Mouse (Mus musculus): ENCODE measurements around the gene Vezt. TPM values are rescaled to one million over a fixed set of nuclear protein-coding genes. Genes with fewer than 3 reads are reported as not detected.

Gene Vezt
- total and polyA plus RNA-seq, 3 experiments: 9.5 to 13.5 TPM; not detected in 1

GRCm38 (mm10) chr10:94036375-94036758 is 750 bp upstream of the Vezt start:
- peaks cover 10 to 11% of the 10 kb centered on the region in 2 experiments for H3K4me1 ChIP-seq (ENCODE audit: control insufficient read depth in 1 of 2, insufficient read depth in 2 of 2, low read length in 2 of 2)
- no peak overlapping the region for H3K27ac ChIP-seq (ENCODE audit: control insufficient read depth, low read depth, low read length)
- peak overlapping the region; percentile 88 to 97 for H3K4me3 ChIP-seq (ENCODE audit: control insufficient read depth in 1 of 2, insufficient read depth in 1 of 2, low read depth in 2 of 2, low read length in 2 of 2)
- TF ChIP-seq CTCF (IDR thresholded peaks at IDR 0.05 in 2 of 3, conservative IDR thresholded peaks at IDR 0.05 in 1 of 3; ENCODE audit: control insufficient read depth in 1 of 3, insufficient read depth in 1 of 3, low read depth in 2 of 3, low read length in 3 of 3, poor library complexity in 1 of 3, severe bottlenecking in 1 of 3): no peak
- no peak for TF ChIP-seq ZNF384 (IDR thresholded peaks at IDR 0.05; ENCODE audit: low read depth, low read length)
- no peak for TF ChIP-seq ELF1 (IDR thresholded peaks at IDR 0.05; ENCODE audit: low read depth, low read length)
- TF ChIP-seq CHD1 (IDR thresholded peaks at IDR 0.05; ENCODE audit: low read depth, low read length): 0 out of 2 replicates have a peak, but pooled peaks have one; percentile 2
- TF ChIP-seq SIN3A (IDR thresholded peaks at IDR 0.05; ENCODE audit: low read length): 0 out of 2 replicates have a peak, but pooled peaks have one; percentile 4
- H3K9me3 ChIP-seq (replicated peaks; ENCODE audit: insufficient read depth, low read length): no peaks in the 10 kb centered on the region
- H3K36me3 ChIP-seq (ENCODE audit: control insufficient read depth in 1 of 2, insufficient read depth in 2 of 2, low read length in 2 of 2): peaks cover 0 to 19% of the 10 kb centered on the region in 2 experiments; a peak in 2 of 4 replicates
- peak overlapping the region; percentile 98 for H3K9ac ChIP-seq (ENCODE audit: control insufficient read depth, low read depth, low read length, poor library complexity, severe bottlenecking)
- no peaks in the 10 kb centered on the region for H3K27me3 ChIP-seq (ENCODE audit: control insufficient read depth in 1 of 2, insufficient read depth in 2 of 2, low read length in 2 of 2)
- DNase-seq (ENCODE audit: low read depth, low spot score): peak; percentile 57
- H3K79me2 ChIP-seq (ENCODE audit: control insufficient read depth, insufficient read depth, low read length, poor library complexity): peaks cover 23% of the 10 kb centered on the region

- peaks cover 23% of the 10 kb centered on the region for H3K79me2 ChIP-seq (ENCODE audit: control insufficient read depth, insufficient read depth, low read length, poor library complexity)
- TF ChIP-seq MXI1 (IDR thresholded peaks at IDR 0.05; ENCODE audit: low read depth, low read length) (peak; percentile 58), USF1 (IDR thresholded peaks at IDR 0.05; ENCODE audit: low read depth, low read length) (no peak), POLR2A (IDR thresholded peaks at IDR 0.05; ENCODE audit: control insufficient read depth in 1 of 2, insufficient read depth in 1 of 2, low read depth in 1 of 2, low read length in 2 of 2, poor library complexity in 1 of 2) (peak in 1 of 2 experiments; percentile 63; a peak in 1 of 4 replicates), RAD21 (IDR thresholded peaks at IDR 0.05; ENCODE audit: low read depth, low read length) (no peak), BHLHE40 (IDR thresholded peaks at IDR 0.05; ENCODE audit: borderline replicate concordance, low read depth, low read length) (peak; percentile 49; the same call in 1 of the 2 replicates), GABPA (IDR thresholded peaks at IDR 0.05; ENCODE audit: low read depth, low read length) (no peak), MAZ (IDR thresholded peaks at IDR 0.05; ENCODE audit: low read depth, low read length) (0 out of 2 replicates have a peak, but pooled peaks have one; percentile 22)
- peak overlapping the region; percentile 91 for H3K9ac ChIP-seq (ENCODE audit: control insufficient read depth, low read depth, low read length, poor library complexity, severe bottlenecking)
- H3K4me3 ChIP-seq (ENCODE audit: control insufficient read depth in 1 of 2, insufficient read depth in 1 of 2, low read depth in 2 of 2, low read length in 2 of 2): peak overlapping the region; percentile 93 to 95
- no peaks in the 10 kb centered on the region for H3K9me3 ChIP-seq (replicated peaks; ENCODE audit: insufficient read depth, low read length)
- peaks cover 11 to 12% of the 10 kb centered on the region in 2 experiments for H3K4me1 ChIP-seq (ENCODE audit: control insufficient read depth in 1 of 2, insufficient read depth in 2 of 2, low read length in 2 of 2)
- H3K27me3 ChIP-seq (ENCODE audit: control insufficient read depth in 1 of 2, insufficient read depth in 2 of 2, low read length in 2 of 2): no peaks in the 10 kb centered on the region
- DNase-seq (ENCODE audit: low read depth, low spot score): peak; percentile 80
- peaks cover 0 to 25% of the 10 kb centered on the region in 2 experiments; a peak in 2 of 4 replicates for H3K36me3 ChIP-seq (ENCODE audit: control insufficient read depth in 1 of 2, insufficient read depth in 2 of 2, low read length in 2 of 2)
- H3K27ac ChIP-seq (ENCODE audit: control insufficient read depth, low read depth, low read length): peak overlapping the region; percentile 15; the same call in 1 of the 2 replicates
Measured at GRCm38 (mm10) chr10:94034876-94035657, 550 bp downstream of the Vezt start.

GRCm38 (mm10) chr10:94031164-94031563 is 4.5 kb downstream of the Vezt start:
- DNase-seq (ENCODE audit: low read depth, low spot score): no peak
- TF ChIP-seq MEF2A (IDR thresholded peaks at IDR 0.05; ENCODE audit: extremely low read depth, insufficient replicate concordance, low read depth, low read length, poor library complexity, severe bottlenecking): 0 out of 2 replicates have a peak, but pooled peaks have one; percentile 11
- TF ChIP-seq UBTF (IDR thresholded peaks at IDR 0.05; ENCODE audit: borderline replicate concordance, insufficient read depth, low read depth, low read length): no peak
- peaks cover 7% of the 10 kb centered on the region in 2 experiments; a peak in 3 of 4 replicates for H3K4me1 ChIP-seq (ENCODE audit: control insufficient read depth in 1 of 2, insufficient read depth in 2 of 2, low read length in 2 of 2)
- H3K4me3 ChIP-seq (ENCODE audit: control insufficient read depth in 1 of 2, insufficient read depth in 1 of 2, low read depth in 2 of 2, low read length in 2 of 2): no peak overlapping the region
- no peak overlapping the region for H3K9ac ChIP-seq (ENCODE audit: control insufficient read depth, low read depth, low read length, poor library complexity, severe bottlenecking)
- no peaks in the 10 kb centered on the region for H3K27me3 ChIP-seq (ENCODE audit: control insufficient read depth in 1 of 2, insufficient read depth in 2 of 2, low read length in 2 of 2)
- H3K36me3 ChIP-seq (ENCODE audit: control insufficient read depth in 1 of 2, insufficient read depth in 2 of 2, low read length in 2 of 2): peaks cover 0 to 20% of the 10 kb centered on the region in 2 experiments; a peak in 2 of 4 replicates
- H3K9me3 ChIP-seq (replicated peaks; ENCODE audit: insufficient read depth, low read length): no peaks in the 10 kb centered on the region
- no peak overlapping the region for H3K27ac ChIP-seq (ENCODE audit: control insufficient read depth, low read depth, low read length)
- peaks cover 18% of the 10 kb centered on the region for H3K79me2 ChIP-seq (ENCODE audit: control insufficient read depth, insufficient read depth, low read length, poor library complexity)
